Mouse (Mus musculus): Measurements from ENCODE around the gene Plxna2. TPM values are rescaled to one million over a fixed set of nuclear protein-coding genes. Genes with fewer than 3 reads are reported as not detected.

Gene Plxna2
- total RNA-seq (2022) = 10 to 100 TPM; 81.1 to 87.8 (median 82.6) TPM

DNA sequence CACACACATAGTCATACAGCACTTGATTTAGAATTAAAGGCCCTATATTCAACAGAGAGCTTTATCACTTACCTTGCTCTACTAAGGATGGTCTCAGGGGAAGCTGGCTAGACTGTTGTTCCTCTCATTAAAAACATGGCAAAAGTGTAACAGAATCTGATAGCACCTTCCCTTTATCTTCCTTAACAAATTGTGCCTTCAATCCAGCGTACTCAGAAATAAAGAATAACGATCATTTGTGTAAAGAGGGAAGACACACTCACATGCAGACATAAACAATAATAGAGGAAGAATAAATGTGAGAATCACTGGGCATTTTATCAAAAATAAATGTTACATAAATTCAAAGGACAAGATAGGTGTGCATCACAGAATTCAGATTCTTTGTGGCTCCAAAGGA is at the start of gene Plxna2:
TSS of gene Plxna2 (plus strand) at position 301 of the 400 bp plus-strand sequence.
- no peak for DNase-seq (ENCODE audit: low spot score in 2 of 2)

DNA sequence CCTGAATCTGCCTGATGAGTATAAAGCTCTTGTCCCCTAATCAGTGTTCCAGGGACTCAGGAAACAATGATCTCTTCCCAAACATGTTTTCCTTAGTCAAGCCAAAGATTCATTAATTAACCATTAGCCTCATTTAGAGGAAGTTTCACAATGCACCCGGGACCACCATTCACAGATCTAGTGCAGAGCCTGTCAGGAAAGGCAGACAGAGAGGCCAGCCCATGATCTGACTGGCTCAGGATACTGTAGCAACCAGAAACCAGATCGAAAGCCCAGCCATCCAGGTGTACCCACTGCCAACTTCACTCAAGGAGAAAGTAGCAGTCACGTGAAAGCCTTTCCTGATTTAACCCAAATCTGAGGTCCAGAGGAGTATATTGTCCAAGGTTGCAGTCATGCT is 44.1 kb upstream of the Plxna2 start:
- no peak for DNase-seq (ENCODE audit: low spot score in 2 of 2)

DNA sequence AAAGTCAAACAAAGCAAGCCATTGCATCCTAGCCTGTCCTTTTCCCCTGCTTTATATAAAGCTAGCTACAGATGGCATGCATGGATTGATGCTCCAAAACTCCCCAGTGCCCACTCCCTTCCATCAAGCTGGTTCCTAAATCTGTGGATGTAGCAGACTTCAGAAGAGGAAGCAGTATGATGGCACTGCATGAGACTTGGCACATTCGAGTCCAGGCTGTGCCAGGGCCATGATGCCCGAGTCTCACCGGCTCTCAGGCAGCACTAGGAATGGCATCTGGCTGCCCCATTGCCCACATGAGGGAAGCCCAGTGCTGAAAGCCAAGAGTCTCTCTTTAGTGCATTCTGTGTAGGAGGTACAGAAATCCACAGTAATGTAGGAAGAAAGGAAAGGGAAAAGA is 39.7 kb upstream of the Plxna2 start:
- peak in 1 of 2 experiments; percentile 52 for DNase-seq (ENCODE audit: low spot score in 2 of 2)

DNA sequence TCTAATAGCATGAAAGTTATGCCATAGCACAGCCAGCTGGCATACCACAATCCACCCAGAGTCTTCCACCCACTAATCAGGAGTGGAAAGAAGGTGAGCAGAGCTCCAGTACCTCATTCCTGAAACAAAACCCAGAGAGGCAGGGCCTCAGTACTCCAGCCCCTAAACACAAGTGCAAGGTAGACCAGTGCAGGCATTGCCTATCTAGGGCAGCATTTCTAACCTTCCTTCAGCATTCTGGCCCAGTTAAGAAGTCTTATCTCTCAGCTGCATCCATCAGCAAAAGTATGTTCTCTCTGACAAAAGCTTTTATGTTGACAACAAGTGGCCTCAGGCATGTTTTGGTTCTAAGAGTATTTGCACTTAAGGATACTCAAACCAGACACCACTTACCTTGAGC is 37.5 kb upstream of the Plxna2 start:
- no peak for DNase-seq (ENCODE audit: low spot score in 2 of 2)

DNA sequence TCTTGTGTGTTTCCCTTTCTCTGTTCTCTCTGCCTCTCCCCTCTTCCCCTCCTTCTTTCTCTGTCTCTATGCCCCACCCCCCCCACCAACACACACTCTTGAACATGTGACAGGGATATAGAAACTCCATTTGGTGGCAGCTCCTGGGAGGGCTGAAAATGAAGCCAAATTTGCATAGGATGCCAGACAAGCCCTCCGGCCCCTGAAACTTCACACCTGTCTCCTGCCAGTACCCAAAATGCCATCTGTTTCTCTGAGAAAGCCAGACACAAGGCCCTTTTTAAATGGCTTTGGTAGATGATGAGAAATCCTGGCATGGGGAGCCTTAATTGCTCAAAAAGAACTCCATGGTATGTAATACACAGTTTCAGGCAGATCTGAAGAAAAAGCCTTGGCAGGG is 31.3 kb upstream of the Plxna2 start:
- peak in 1 of 2 experiments; percentile 30 for DNase-seq (ENCODE audit: low spot score in 2 of 2)

- DNase-seq (ENCODE audit: low spot score in 2 of 2) = no peak
Observed at GRCm38 (mm10) chr1:194587532-194587931, 30.5 kb upstream of the Plxna2 start.

GRCm38 (mm10) chr1:194587956-194588668 is 29.9 kb upstream of the Plxna2 start:
- no peak for DNase-seq (ENCODE audit: low spot score in 2 of 2)

DNA sequence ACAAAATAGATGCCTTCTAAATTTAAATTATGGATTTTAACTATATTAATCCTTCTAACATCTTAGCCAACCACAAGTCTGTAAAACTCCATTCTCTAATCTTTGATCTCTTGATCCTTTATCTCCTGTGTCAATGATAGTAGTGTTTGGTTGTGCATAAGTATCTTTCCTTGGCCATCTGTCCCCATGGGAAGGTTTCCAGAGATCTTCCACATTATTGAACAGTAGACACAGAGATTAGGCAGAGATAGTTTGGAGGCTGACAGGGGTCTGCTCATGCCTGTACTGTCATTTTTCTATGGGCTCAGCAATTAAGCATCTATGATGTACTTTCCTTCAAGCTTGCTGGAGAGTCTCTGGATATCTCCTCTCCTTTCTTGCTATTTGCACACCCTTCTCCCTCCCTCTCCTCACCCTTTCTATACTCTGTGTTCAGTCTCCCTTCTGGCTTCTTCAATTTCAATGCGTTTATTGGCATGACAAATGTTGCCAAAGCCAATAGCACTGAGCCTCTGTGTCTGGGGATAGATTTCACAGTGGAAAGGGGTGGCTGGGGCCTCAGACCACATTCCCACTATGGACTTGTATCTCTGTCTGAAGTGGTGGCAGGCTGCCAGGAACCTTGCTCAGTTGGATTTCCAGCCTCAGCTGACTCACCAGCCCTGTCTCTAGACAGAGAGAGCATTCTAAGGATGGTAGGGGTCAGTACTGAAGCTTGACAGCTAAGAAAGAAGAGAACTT is 29.1 kb upstream of the Plxna2 start:
- DNase-seq (ENCODE audit: low spot score in 2 of 2) = no peak

- DNase-seq (ENCODE audit: low spot score in 2 of 2) = no peak
Observed at GRCm38 (mm10) chr1:194593155-194593554, 24.9 kb upstream of the Plxna2 start.

- DNase-seq (ENCODE audit: low spot score in 2 of 2) = no peak
Observed at GRCm38 (mm10) chr1:194607406-194608261, 10.4 kb upstream of the Plxna2 start.

DNA sequence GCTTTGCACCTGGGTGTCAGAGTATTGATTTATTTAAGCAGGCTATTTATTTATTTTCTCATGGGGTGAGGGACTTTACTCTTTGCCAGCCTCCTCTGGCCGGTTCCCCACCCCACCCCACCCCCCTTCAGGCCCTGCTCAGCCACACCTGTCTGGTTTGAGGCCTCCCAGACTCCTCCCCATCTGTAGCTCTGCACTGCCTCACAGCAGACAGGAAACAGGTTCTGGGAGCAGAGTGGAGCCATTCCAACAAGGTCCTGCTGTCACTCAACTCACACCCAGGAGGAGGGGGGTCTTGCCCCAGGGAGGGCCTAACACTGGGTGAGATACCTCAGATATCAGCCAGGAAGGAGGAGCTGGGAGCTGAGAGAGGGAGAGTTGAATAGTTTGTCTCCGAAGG is 7.5 kb upstream of the Plxna2 start:
- no peak for DNase-seq (ENCODE audit: low spot score in 2 of 2)

DNA sequence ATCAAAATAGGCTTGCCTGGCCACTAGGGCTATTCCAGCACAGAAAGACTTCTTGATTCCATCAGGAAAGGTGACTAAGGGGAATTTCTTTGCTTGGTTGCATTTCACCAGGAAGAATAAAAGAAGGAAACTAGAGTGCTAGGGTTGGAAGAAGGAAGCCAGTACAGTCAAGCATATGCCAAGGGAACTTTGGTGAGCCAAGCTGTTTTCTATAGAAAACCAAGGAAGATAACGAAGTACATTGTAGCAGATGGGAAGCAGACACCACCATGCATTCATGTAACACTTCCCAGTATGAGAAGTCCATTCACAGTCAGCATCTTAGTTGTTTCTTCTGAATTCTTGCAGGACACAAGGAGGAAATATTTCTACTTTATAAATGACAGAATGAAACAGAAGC is 5.4 kb upstream of the Plxna2 start:
- DNase-seq (ENCODE audit: low spot score in 2 of 2) = no peak

DNA sequence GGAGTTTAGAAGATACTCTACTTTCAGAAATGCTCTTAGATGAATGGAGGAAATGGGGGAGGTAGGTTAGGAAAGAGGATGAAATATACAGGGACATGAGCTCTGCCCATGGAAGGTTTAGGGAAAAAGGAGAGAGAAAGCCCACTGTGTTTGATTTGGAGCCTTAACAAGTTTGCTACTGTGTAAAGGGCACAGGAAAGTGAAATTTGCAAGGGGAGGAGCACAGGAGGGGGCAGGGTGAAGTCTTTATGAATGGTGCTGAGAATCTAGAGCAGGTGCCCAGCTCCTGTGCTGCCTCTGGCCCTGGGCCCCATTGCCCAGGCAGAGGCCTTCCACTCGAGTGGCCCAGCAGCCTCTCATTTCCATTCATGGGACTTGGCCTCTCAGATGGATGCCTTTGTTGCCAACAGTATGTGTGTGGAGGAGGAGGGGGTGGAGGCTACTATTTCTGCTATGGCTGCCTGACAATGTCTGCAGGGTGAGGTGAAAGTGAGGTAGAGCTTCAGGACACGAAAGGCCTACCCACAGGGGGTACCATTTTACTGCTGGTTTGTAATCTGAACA is 4.7 kb upstream of the Plxna2 start:
- DNase-seq (ENCODE audit: low spot score in 2 of 2) = no peak

GRCm38 (mm10) chr1:194613923-194614830 is 3.8 kb upstream of the Plxna2 start:
- peak in 1 of 2 experiments; percentile 83 for DNase-seq (ENCODE audit: low spot score in 2 of 2)

GRCm38 (mm10) chr1:194616136-194616535 is 1.9 kb upstream of the Plxna2 start:
- peak in 1 of 2 experiments; percentile 0 for DNase-seq (ENCODE audit: low spot score in 2 of 2)

- DNase-seq (ENCODE audit: low spot score in 2 of 2) = peak in 1 of 2 experiments; percentile 69
Observed at GRCm38 (mm10) chr1:194618841-194619311, 858 bp downstream of the Plxna2 start.

DNA sequence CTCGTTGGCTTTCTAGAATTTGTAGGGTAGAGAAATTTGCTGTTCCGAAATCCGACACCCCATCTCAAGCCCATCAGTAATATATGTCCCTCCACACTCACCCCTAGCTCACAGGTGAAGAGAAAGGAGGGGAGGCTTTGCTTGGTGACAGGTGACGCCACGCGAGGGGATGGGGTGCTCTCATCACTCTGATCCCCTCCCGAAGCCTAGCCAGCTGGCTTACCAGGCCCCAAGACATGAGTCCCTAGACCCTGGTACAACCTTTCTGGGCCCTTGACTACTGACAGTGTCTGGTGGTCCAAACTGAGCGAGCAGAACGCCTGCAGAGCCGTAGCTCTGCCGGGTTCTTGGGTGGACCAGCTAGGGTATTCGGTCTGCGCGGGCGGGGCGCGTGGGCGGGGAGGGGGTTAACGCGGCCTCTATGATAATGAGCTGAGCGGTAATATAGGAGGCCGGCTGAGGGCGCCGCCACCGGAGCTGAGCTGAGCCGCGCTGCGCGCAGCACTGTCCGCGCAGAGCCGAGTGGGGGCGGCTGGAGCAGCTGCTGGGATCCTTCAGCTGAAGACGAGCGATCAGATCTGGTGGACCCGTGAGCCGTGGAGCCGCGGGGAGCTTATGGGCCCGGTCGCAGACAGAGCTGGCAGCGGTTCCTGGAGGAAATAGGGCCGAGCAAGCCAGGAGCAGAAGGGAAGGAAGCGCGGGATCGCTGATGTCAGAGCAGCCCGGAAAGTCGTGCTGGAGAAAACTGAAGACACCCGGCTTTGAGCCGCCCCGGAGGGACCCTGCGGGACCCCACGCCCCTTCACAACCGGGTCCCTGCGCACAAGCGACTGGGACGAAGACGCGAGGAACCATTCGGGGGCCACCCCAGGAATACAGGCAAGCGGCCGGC is 1.6 kb downstream of the Plxna2 start:
- DNase-seq (ENCODE audit: low spot score in 2 of 2) = peak; percentile 85 to 89

DNA sequence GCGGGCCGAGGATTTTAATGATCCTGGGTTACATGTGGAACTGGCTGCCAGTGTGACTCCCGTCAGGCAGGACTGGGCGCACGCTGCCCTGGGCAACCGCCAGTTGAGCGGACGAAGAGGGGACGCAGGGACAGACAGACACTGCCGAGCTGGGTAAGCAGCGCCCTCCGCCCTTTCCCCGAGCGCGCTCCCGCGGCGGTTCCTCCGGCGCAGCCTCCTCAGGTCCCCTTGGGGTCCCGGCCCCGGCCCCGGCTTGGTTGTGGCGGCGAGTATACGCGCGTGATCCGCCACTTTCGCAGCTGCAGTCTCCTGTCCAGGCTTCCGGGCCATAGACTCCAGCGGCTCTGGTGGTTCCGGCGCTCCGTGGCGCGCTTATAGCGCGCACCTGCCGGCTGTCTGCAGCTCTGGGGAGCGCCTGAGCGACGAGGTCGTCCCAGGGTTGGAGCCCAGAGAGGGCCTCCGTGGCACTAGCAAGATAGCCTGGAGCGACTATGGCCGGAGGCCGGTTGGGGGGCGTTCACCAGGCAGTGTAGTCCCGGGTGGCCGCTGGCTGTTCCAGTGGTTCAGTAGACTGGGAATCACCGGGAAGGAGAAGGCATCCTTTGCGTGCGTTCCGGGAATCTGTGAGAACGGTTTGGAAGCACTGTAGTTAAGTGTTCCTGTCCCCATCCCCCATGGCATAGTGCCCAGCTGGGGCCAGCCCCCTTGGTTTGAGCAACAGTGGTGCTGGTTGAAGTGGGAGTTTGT is 2.4 kb downstream of the Plxna2 start:
- peak in 1 of 2 experiments; percentile 43 for DNase-seq (ENCODE audit: low spot score in 2 of 2)

- DNase-seq (ENCODE audit: low spot score in 2 of 2) = no peak
Observed at GRCm38 (mm10) chr1:194622174-194622573, 4.2 kb downstream of the Plxna2 start.

Data from left cerebral cortex, adult 8-10 months (tissue).